Mouse (Mus musculus): ENCODE data around the gene Wwox.

Gene Wwox

GRCm38 (mm10) chr8:114962494-114962893 lies 523.0 kb downstream of the Wwox start:
- DNase-seq (ENCODE audit: inconsistent ontology term): no peak

GRCm38 (mm10) chr8:114963282-114963681 lies 523.8 kb downstream of the Wwox start:
- no peak for DNase-seq (ENCODE audit: inconsistent ontology term)

- no peak for DNase-seq (ENCODE audit: inconsistent ontology term)
Observed at GRCm38 (mm10) chr8:114964206-114964605, 524.8 kb downstream of the Wwox start.

- DNase-seq (ENCODE audit: inconsistent ontology term): no peak
Observed at GRCm38 (mm10) chr8:114968842-114969241, 529.4 kb downstream of the Wwox start.

GRCm38 (mm10) chr8:114971378-114971777 lies 531.9 kb downstream of the Wwox start:
- DNase-seq (ENCODE audit: inconsistent ontology term): peak; percentile 59

GRCm38 (mm10) chr8:114973002-114973461 lies 533.6 kb downstream of the Wwox start:
- DNase-seq (ENCODE audit: inconsistent ontology term): peak; percentile 54

- DNase-seq (ENCODE audit: inconsistent ontology term): peak; percentile 7
Observed at GRCm38 (mm10) chr8:114974336-114974950, 535.0 kb downstream of the Wwox start.

- no peak for DNase-seq (ENCODE audit: inconsistent ontology term)
Observed at GRCm38 (mm10) chr8:114977746-114978145, 538.3 kb downstream of the Wwox start.

- no peak for DNase-seq (ENCODE audit: inconsistent ontology term)
Observed at GRCm38 (mm10) chr8:114978206-114978960, 538.9 kb downstream of the Wwox start.

GRCm38 (mm10) chr8:114979671-114980070 lies 540.2 kb downstream of the Wwox start:
- DNase-seq (ENCODE audit: inconsistent ontology term): no peak

GRCm38 (mm10) chr8:114982762-114983161 lies 543.3 kb downstream of the Wwox start:
- DNase-seq (ENCODE audit: inconsistent ontology term): no peak

GRCm38 (mm10) chr8:114984500-114984899 lies 545.0 kb downstream of the Wwox start:
- no peak for DNase-seq (ENCODE audit: inconsistent ontology term)

GRCm38 (mm10) chr8:114985996-114986395 lies 546.5 kb downstream of the Wwox start:
- no peak for DNase-seq (ENCODE audit: inconsistent ontology term)

GRCm38 (mm10) chr8:114986971-114987370 lies 547.5 kb downstream of the Wwox start:
- DNase-seq (ENCODE audit: inconsistent ontology term): no peak

- no peak for DNase-seq (ENCODE audit: inconsistent ontology term)
Observed at GRCm38 (mm10) chr8:114990865-114991613, 551.6 kb downstream of the Wwox start.

GRCm38 (mm10) chr8:115000736-115001135 lies 561.3 kb downstream of the Wwox start:
- no peak for DNase-seq (ENCODE audit: inconsistent ontology term)

GRCm38 (mm10) chr8:115005021-115005420 lies 565.6 kb downstream of the Wwox start:
- DNase-seq (ENCODE audit: inconsistent ontology term): peak; percentile 12

GRCm38 (mm10) chr8:115006561-115006960 lies 567.1 kb downstream of the Wwox start:
- no peak for DNase-seq (ENCODE audit: inconsistent ontology term)

- DNase-seq (ENCODE audit: inconsistent ontology term): peak; percentile 9
Observed at GRCm38 (mm10) chr8:115007280-115007679, 567.8 kb downstream of the Wwox start.

GRCm38 (mm10) chr8:115008624-115009620 lies 569.5 kb downstream of the Wwox start:
- DNase-seq (ENCODE audit: inconsistent ontology term): peak; percentile 30
